Mouse (Mus musculus) gastrocnemius, adult 8-10 months (tissue): ENCODE results near the gene Psma1. TPM values are rescaled to one million over a fixed set of nuclear protein-coding genes. Genes with fewer than 3 reads are reported as not detected.

ENCODE experiments used
- DNase-seq, 2 experiments: peaks; one replicate each; pipeline ENCODE4 v3.0.0; 2022; ENCODE audit warnings: low spot score in 2 of 2
- total RNA-seq, 4 experiments: library from RNA; stranded (reverse); gene quantifications; 2 replicates each; pipeline ENCODE4 v1.2.4; 2022

Psma1 gene
- total RNA-seq, 4 experiments from 2014 or later, result 90.7 to 104 (median 96.9) TPM

GRCm38 (mm10) chr7:114275372-114276004, 430 bp downstream of the Psma1 start:
- DNase-seq, result peak in 1 of 2 experiments; percentile 7

- no peak for DNase-seq
These were observed 7.5 kb downstream of the Psma1 start for GRCm38 (mm10) chr7:114268446-114268845.

GRCm38 (mm10) chr7:114253885-114254833, 21.8 kb downstream of the Psma1 start, which contains the start of gene Copb1:
Gene Copb1, minus strand, starts transcription at chr7:114254711.
- DNase-seq, result peak; percentile 83 to 86

GRCm38 (mm10) chr7:114251684-114252083, 24.2 kb downstream of the Psma1 start:
- DNase-seq, result no peak

GRCm38 (mm10) chr7:114233980-114234379, 41.9 kb downstream of the Psma1 start:
- no peak for DNase-seq

- no peak for DNase-seq
These were observed 42.9 kb downstream of the Psma1 start for GRCm38 (mm10) chr7:114232982-114233381.

- no peak for DNase-seq
These were observed 44.1 kb downstream of the Psma1 start for GRCm38 (mm10) chr7:114231857-114232256.

GRCm38 (mm10) chr7:114226521-114226920, 49.4 kb downstream of the Psma1 start:
- no peak for DNase-seq

GRCm38 (mm10) chr7:114220433-114220832, 55.5 kb downstream of the Psma1 start:
- DNase-seq, result no peak

GRCm38 (mm10) chr7:114216908-114217307, 59.0 kb downstream of the Psma1 start:
- DNase-seq, result no peak

Other genes starting within 250 kb of the Psma1 start
- gene Rras2, start 158.3 kb downstream of the Psma1 start, total RNA-seq, result 10 to 100 TPM; 12.4 to 15.0 (median 13.6) TPM
- 10 to 100 TPM; 20.2 to 24.6 (median 22.5) TPM for gene Copb1, start 21.4 kb downstream of the Psma1 start, total RNA-seq
- gene Pde3b, start 139.2 kb upstream of the Psma1 start, total RNA-seq, result 1 to 10 TPM; 3.1 to 5.9 (median 4.7) TPM